Mouse (Mus musculus): Measurements from ENCODE around the gene Eif4e3. TPM values are rescaled to one million over a fixed set of nuclear protein-coding genes. Genes with fewer than 3 reads are reported as not detected.

Eif4e3 gene
- polyA plus RNA-seq, 1 experiment from 2014 or later = 19.8 TPM

GRCm38 (mm10) chr6:99604758-99605157, 61.8 kb downstream of the Eif4e3 start:
- no peaks in the 10 kb centered on the region for H3K36me3 ChIP-seq
- no peak overlapping the region for H3K9ac ChIP-seq (replicated peaks)
- peak; percentile 53; the same call in 1 of the 2 replicates for ATAC-seq (ENCODE audit: insufficient number of reproducible peaks, insufficient read depth, low FRiP score, low TSS enrichment, low read depth)
- 69% methylated on average over 2 of the region's 2 CpGs for WGBS
- H3K4me1 ChIP-seq (replicated peaks) = peaks cover 10% of the 10 kb centered on the region
- H3K9me3 ChIP-seq = no peaks in the 10 kb centered on the region
- H3K4me2 ChIP-seq = no peak overlapping the region
- H3K4me3 ChIP-seq (replicated peaks) = no peak overlapping the region
- H3K27ac ChIP-seq = no peak overlapping the region
- H3K27me3 ChIP-seq = no peaks in the 10 kb centered on the region; the same call in 1 of the 2 replicates

- no peak overlapping the region for H3K27ac ChIP-seq
- WGBS = 91% methylated on average over 7 of the region's 7 CpGs
- H3K27me3 ChIP-seq = peaks cover 7% of the 10 kb centered on the region; the same call in 1 of the 2 replicates
These were observed 64.1 kb downstream of the Eif4e3 start for GRCm38 (mm10) chr6:99602434-99602833.

DNA sequence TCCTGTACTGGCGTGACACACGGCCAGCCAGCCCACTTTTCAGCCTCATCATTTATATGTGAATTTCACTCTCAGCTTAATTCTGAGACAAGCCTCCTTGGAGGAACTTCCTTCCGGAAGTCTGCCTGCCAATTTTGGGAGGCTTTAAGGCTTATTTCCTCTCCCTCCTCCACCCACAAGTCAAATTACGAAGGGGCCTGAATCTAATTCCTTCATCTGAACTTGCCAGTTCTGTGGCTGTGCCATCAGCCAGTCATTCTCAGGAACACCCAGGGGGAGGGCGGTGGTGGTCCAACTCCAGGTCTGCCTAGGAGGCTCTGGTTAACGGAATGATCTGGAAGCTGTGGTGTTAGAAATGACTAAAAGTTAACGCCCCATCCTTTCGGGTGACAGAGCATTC, 65.7 kb downstream of the Eif4e3 start:
- H3K4me1 ChIP-seq (replicated peaks) = peaks cover 17% of the 10 kb centered on the region
- H3K9ac ChIP-seq (replicated peaks) = no peak overlapping the region
- WGBS = 64% methylated on average over 8 of the region's 8 CpGs
- peaks cover 10% of the 10 kb centered on the region; the same call in 1 of the 2 replicates for H3K27me3 ChIP-seq
- no peaks in the 10 kb centered on the region for H3K9me3 ChIP-seq
- no peak overlapping the region for H3K27ac ChIP-seq
- ATAC-seq (ENCODE audit: insufficient number of reproducible peaks, insufficient read depth, low FRiP score, low TSS enrichment, low read depth) = no peak
- H3K4me3 ChIP-seq (replicated peaks) = no peak overlapping the region
- H3K36me3 ChIP-seq = no peaks in the 10 kb centered on the region
- no peak overlapping the region for H3K4me2 ChIP-seq

More at GRCm38 (mm10) chr6:99602434-99602833, 64.1 kb downstream of the Eif4e3 start:
- H3K9me3 ChIP-seq = no peaks in the 10 kb centered on the region
- no peak overlapping the region for H3K9ac ChIP-seq (replicated peaks)
- H3K36me3 ChIP-seq = no peaks in the 10 kb centered on the region
- no peak overlapping the region for H3K4me2 ChIP-seq
- peaks cover 17% of the 10 kb centered on the region for H3K4me1 ChIP-seq (replicated peaks)
- no peak overlapping the region for H3K4me3 ChIP-seq (replicated peaks)
- ATAC-seq (ENCODE audit: insufficient number of reproducible peaks, insufficient read depth, low FRiP score, low TSS enrichment, low read depth) = no peak

DNA sequence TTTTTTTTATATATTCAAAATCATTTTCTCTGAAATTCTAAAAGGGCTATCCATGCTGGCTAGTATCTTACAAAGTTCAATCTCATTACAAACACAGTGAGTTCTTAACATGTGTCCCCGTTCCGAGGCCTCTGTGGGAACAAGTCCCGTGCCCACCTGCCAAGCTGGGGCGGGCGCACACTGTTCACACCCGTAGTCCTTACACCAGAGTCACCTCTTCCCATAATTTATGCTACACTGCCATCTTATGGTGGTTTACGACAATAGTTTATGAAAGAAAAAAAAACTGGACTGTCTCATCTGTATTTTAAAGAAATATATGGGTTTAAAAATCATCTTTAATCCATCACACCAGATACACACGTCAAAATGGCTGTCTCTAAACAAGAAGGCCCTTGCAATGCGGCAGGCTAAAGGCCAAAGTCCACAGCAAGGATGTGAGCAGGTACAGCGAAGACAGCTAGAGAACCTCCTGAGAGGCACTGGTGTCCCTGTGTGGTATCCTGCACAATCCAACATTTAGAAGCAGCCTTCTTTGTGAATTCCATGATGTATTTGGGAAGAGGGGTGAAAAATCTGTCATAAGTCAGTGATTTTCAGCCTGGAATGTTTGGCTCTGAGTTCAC, 66.3 kb downstream of the Eif4e3 start:
- 41% methylated on average over 10 of the region's 10 CpGs for WGBS
- Histone ChIP-seq H3K36me3 (no peaks in the 10 kb centered on the region), H3K9me3 (no peaks in the 10 kb centered on the region), H3K4me2 (no peak overlapping the region), H3K9ac (replicated peaks) (no peak overlapping the region), H3K27ac (no peak overlapping the region), H3K4me1 (replicated peaks) (peaks cover 17% of the 10 kb centered on the region), H3K4me3 (replicated peaks) (no peak overlapping the region), H3K27me3 (peaks cover 10% of the 10 kb centered on the region; the same call in 1 of the 2 replicates)
- ATAC-seq (ENCODE audit: insufficient number of reproducible peaks, insufficient read depth, low FRiP score, low TSS enrichment, low read depth) = no peak

GRCm38 (mm10) chr6:99599651-99600050, 66.9 kb downstream of the Eif4e3 start:
- no peak for ATAC-seq (ENCODE audit: insufficient number of reproducible peaks, insufficient read depth, low FRiP score, low TSS enrichment, low read depth)
- H3K27ac ChIP-seq = no peak overlapping the region

GRCm38 (mm10) chr6:99599229-99599628, 67.3 kb downstream of the Eif4e3 start:
- Histone ChIP-seq H3K4me2 (no peak overlapping the region), H3K4me3 (replicated peaks) (no peak overlapping the region), H3K9me3 (no peaks in the 10 kb centered on the region), H3K27ac (no peak overlapping the region), H3K9ac (replicated peaks) (no peak overlapping the region), H3K36me3 (no peaks in the 10 kb centered on the region), H3K27me3 (peaks cover 10% of the 10 kb centered on the region; the same call in 1 of the 2 replicates), H3K4me1 (replicated peaks) (peaks cover 17% of the 10 kb centered on the region)
- ATAC-seq (ENCODE audit: insufficient number of reproducible peaks, insufficient read depth, low FRiP score, low TSS enrichment, low read depth) = no peak; the same call in 1 of the 2 replicates
- WGBS = 62% methylated on average over 5 of the region's 5 CpGs

More at GRCm38 (mm10) chr6:99599651-99600050, 66.9 kb downstream of the Eif4e3 start:
- Histone ChIP-seq H3K4me1 (replicated peaks) (peaks cover 17% of the 10 kb centered on the region), H3K9me3 (no peaks in the 10 kb centered on the region), H3K9ac (replicated peaks) (no peak overlapping the region), H3K27me3 (peaks cover 10% of the 10 kb centered on the region; the same call in 1 of the 2 replicates), H3K4me2 (no peak overlapping the region), H3K36me3 (no peaks in the 10 kb centered on the region), H3K4me3 (replicated peaks) (no peak overlapping the region)
- WGBS = 48% methylated on average over 8 of the region's 8 CpGs

DNA sequence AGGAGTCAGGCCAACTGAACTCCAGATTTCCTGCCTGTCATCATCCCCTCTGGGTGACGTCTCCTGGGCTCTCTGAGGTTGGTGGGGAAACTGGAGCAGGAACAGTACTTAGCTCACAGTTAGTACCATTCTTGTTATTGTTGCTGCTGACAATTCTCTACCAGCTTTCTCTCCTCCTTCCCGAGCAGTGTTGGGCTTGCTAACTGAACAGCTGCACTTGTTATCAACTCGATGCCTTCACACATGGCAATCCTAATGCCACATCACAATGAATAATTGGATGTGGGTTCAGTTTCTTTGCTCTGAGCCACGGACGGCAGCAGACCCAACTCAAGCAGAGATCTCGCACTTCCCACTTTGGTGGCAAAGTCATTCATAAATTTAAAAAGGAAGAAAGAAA, 89.5 kb downstream of the Eif4e3 start:
- Histone ChIP-seq H3K36me3 (no peaks in the 10 kb centered on the region), H3K4me2 (no peak overlapping the region), H3K9ac (replicated peaks) (no peak overlapping the region), H3K4me1 (replicated peaks) (no peaks in the 10 kb centered on the region), H3K9me3 (peaks cover 3% of the 10 kb centered on the region; the same call in 1 of the 2 replicates), H3K27me3 (no peaks in the 10 kb centered on the region), H3K27ac (no peak overlapping the region), H3K4me3 (replicated peaks) (no peak overlapping the region)
- no peak for ATAC-seq (ENCODE audit: insufficient number of reproducible peaks, insufficient read depth, low FRiP score, low TSS enrichment, low read depth)
- WGBS = 64% methylated on average over 6 of the region's 6 CpGs

- Histone ChIP-seq H3K9me3 (peaks cover 3% of the 10 kb centered on the region; the same call in 1 of the 2 replicates), H3K4me2 (no peak overlapping the region), H3K27me3 (no peaks in the 10 kb centered on the region), H3K4me3 (replicated peaks) (no peak overlapping the region), H3K36me3 (no peaks in the 10 kb centered on the region), H3K9ac (replicated peaks) (no peak overlapping the region), H3K27ac (no peak overlapping the region), H3K4me1 (replicated peaks) (no peaks in the 10 kb centered on the region)
- ATAC-seq (ENCODE audit: insufficient number of reproducible peaks, insufficient read depth, low FRiP score, low TSS enrichment, low read depth) = no peak
- 86% methylated on average over 6 of the region's 6 CpGs for WGBS
These were observed 90.9 kb downstream of the Eif4e3 start for GRCm38 (mm10) chr6:99575633-99576032.

Other genes starting within 250 kb of the Eif4e3 start
- gene Foxp1, start 144.1 kb downstream of the Eif4e3 start, polyA plus RNA-seq (2016; fragmentation: Nextera tagmentation; extraction: Ambion mirVana) = 77.4 and 91.0 TPM in 2 replicates
- gene Gm20696, start within 50 bp of the Eif4e3 start, polyA plus RNA-seq (2016; fragmentation: Nextera tagmentation; extraction: Ambion mirVana) = 5.9 and 7.6 TPM in 2 replicates
- 4.5 and 6.7 TPM in 2 replicates for gene Gpr27, start 25.9 kb upstream of the Eif4e3 start, polyA plus RNA-seq (2016; fragmentation: Nextera tagmentation; extraction: Ambion mirVana)
- 0.65 and 0.72 TPM in 2 replicates for gene Prok2, start 59.6 kb upstream of the Eif4e3 start, polyA plus RNA-seq (2016; fragmentation: Nextera tagmentation; extraction: Ambion mirVana)